Mouse (Mus musculus) G1E (cell line): Measurements from ENCODE around the gene Nyap2.

ENCODE experiments used
- CTCF ChIP-seq: IDR thresholded peaks from 2 replicates; pipeline ENCODE4 v1.5.1; 2012; ENCODE audit warnings: low read depth, low read length, inconsistent platforms, mixed read lengths
- GATA1 ChIP-seq: IDR thresholded peaks from 2 replicates; pipeline ENCODE4 v1.6.1; 2012; ENCODE audit warnings: borderline replicate concordance, low read length, inconsistent platforms, mixed read lengths
- POLR2AphosphoS5 ChIP-seq: IDR thresholded peaks from 2 replicates; pipeline ENCODE4 v1.6.1; 2012; ENCODE audit warnings: low read depth, low read length, inconsistent platforms; ENCODE audit not compliant: insufficient replicate concordance

GRCm38 (mm10) chr1:81092886-81093285, 16.1 kb downstream of the Nyap2 start:
- TF ChIP-seq CTCF: no peak
- TF ChIP-seq GATA1: no peak
- no peak for TF ChIP-seq POLR2AphosphoS5
